Mouse (Mus musculus) embryo, embryonic 10.5 days (tissue): ENCODE results near the gene Rnf222.
A peak's percentile ranks its signal among the peaks of the same experiment; 100 is the strongest.
"Not testable (repeated sequence)": the region's sequence is repeated elsewhere in the genome, so short reads cannot be mapped to it uniquely, and the experiment has no call there.

Experiments
- DNase-seq: peaks from one replicate; pipeline ENCODE4 v3.0.0-alpha.2; 2015; ENCODE audit warnings: low spot score

Gene Rnf222

GRCm38 (mm10) chr11:68911531-68912177, 23.3 kb downstream of the Rnf222 start:
- peak; percentile 42 for DNase-seq

GRCm38 (mm10) chr11:68914566-68914965, 26.2 kb downstream of the Rnf222 start:
- no peak for DNase-seq

- no peak for DNase-seq
Observed at GRCm38 (mm10) chr11:68923191-68923590, 34.8 kb downstream of the Rnf222 start.

GRCm38 (mm10) chr11:68924749-68925148, 36.4 kb downstream of the Rnf222 start:
- no peak for DNase-seq

- no peak for DNase-seq
Observed at GRCm38 (mm10) chr11:68926981-68927380, 38.6 kb downstream of the Rnf222 start, which contains the start of gene Odf4. Odf4 (minus strand) TSS chr11:68927081.

- DNase-seq, result no peak
Observed at GRCm38 (mm10) chr11:68929947-68930346, 41.6 kb downstream of the Rnf222 start.

- DNase-seq, result no peak
Observed at GRCm38 (mm10) chr11:68933885-68934507, 45.6 kb downstream of the Rnf222 start.

GRCm38 (mm10) chr11:68936951-68937350, 48.6 kb downstream of the Rnf222 start:
- DNase-seq, result not testable (repeated sequence)

GRCm38 (mm10) chr11:68939451-68940304, 51.3 kb downstream of the Rnf222 start:
- DNase-seq, result peak; percentile 96

GRCm38 (mm10) chr11:68940516-68940915, 52.2 kb downstream of the Rnf222 start:
- DNase-seq, result no peak

- no peak for DNase-seq
Observed at GRCm38 (mm10) chr11:68942731-68943130, 54.4 kb downstream of the Rnf222 start.

GRCm38 (mm10) chr11:68945245-68945644, 56.9 kb downstream of the Rnf222 start:
- no peak for DNase-seq
